Mouse (Mus musculus) E14TG2a.4 (cell line): ENCODE measurements at regions not wholly inside any gene's neighbourhood (a gene's known extent, or its start where the extent isn't known, plus 50 kb on each side); places are given as distances from the start of the nearest gene placed in this dataset.

ENCODE experiments used
- H3K27me3 ChIP-seq: 2 replicates; pipeline ENCODE4 v1.6.1; 2014; ENCODE audit warnings: low read length, control low read depth; ENCODE audit not compliant: insufficient read depth
- H3K36me3 ChIP-seq: 2 replicates; pipeline ENCODE4 v1.6.1; 2014; ENCODE audit warnings: low read length, control low read depth; ENCODE audit not compliant: insufficient read depth
- H3K4me1 ChIP-seq: replicated peaks from 2 replicates; pipeline ENCODE4 v1.6.1; 2014; ENCODE audit warnings: low read depth, low read length, control low read depth
- H3K4me3 ChIP-seq: replicated peaks from 2 replicates; pipeline ENCODE4 v1.5.1; 2014; ENCODE audit warnings: mild to moderate bottlenecking, low read length
- H3K9me3 ChIP-seq: 2 replicates; pipeline ENCODE4 v1.6.1; 2014; ENCODE audit warnings: low read length, control low read depth
- CTCF ChIP-seq: conservative IDR thresholded peaks from 2 replicates; pipeline ENCODE4 v1.5.1; 2014; ENCODE audit warnings: low read length
- NANOG ChIP-seq: IDR thresholded peaks from 2 replicates; pipeline ENCODE4 v1.6.1; 2014; ENCODE audit warnings: borderline replicate concordance, low read length, mixed read lengths
- POU5F1 ChIP-seq: IDR thresholded peaks from 2 replicates; pipeline ENCODE4 v1.6.1; 2014; ENCODE audit warnings: low read length, borderline replicate concordance

DNA sequence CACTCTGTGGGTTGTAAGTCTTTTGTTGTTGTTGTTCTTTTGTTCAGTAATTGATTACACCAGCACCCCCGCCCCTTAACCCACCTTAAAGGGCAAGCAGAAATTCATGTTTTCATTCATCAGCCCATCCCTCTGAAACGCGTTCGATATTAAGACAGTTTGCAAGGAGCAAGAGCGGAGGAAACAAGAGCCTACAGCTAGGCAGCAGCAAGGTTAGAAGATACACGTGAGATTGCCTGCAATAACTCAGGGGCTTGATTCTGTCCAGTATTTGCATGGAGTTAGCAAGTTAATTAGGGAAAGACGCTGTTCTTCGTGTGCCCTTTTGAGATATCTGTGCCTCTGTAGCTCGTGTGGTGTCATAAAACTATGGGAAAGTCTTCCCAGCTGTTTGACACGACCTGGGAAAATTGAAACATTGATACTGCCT, 202.0 kb downstream of the Gm11146 start:
- Histone ChIP-seq H3K9me3 (no peaks in the 10 kb centered on the region), H3K36me3 (no peaks in the 10 kb centered on the region), H3K27me3 (no peaks in the 10 kb centered on the region), H3K4me3 (no peak overlapping the region; the same call in 1 of the 2 replicates), H3K4me1 (peaks cover 44% of the 10 kb centered on the region)
- no peak for TF ChIP-seq POU5F1
- TF ChIP-seq CTCF, result no peak
- no peak for TF ChIP-seq NANOG

DNA sequence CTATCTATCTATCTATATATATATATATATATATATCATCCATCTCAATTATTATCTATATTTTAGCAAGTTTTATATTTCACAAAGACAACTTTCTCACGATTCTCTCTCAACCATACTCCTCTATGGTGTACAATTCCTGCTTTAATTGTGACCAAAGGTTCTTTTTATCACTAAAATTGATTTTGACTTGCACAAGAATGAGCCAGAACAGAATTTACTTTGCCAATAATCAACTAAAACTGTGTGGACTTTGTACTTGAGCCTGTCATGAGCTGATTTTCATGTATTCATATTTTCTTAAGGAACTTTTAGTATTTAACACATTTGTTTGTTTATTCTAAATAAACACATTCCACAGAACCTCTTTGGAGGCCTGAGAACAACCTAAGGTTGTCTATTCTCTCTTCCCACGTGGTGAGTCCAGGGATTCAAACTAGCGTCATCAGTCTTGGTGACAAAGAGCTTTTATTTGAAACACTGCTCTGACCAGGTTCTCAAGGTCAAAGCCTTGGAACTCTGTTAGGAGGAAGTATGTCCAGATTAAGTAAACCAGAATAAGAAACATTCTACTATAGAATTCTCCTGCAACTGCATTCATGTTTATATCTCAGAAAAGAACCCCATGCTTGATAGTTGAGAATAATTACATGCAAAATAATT, 207.7 kb downstream of the Gm11146 start:
- Histone ChIP-seq H3K9me3 (no peaks in the 10 kb centered on the region), H3K4me1 (peaks cover 7% of the 10 kb centered on the region), H3K4me3 (no peak overlapping the region), H3K27me3 (no peaks in the 10 kb centered on the region), H3K36me3 (no peaks in the 10 kb centered on the region)
- TF ChIP-seq CTCF, result no peak
- TF ChIP-seq NANOG, result no peak
- TF ChIP-seq POU5F1, result no peak

DNA sequence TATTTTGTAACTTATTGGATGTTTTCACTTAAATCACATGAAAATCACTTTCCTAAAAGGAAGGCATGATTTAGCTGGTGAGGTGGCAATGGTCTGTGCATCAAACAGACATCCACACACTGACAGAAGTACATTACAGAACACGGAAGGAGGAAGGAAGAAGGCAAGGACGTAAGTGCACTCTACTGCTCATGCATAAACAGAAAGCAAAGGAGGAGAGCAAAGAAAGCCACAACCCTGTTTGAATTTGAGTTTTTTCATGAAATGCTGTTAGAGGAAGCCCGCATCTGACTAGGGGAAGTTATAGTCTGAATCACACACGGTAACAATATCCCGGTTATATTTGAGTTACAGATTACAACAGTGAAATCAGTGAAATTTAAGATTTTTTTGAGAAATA, 208.4 kb downstream of the Gm11146 start:
- TF ChIP-seq POU5F1, result no peak
- no peak for TF ChIP-seq CTCF
- Histone ChIP-seq H3K4me3 (no peak overlapping the region), H3K4me1 (no peaks in the 10 kb centered on the region), H3K27me3 (no peaks in the 10 kb centered on the region), H3K36me3 (no peaks in the 10 kb centered on the region), H3K9me3 (no peaks in the 10 kb centered on the region)

DNA sequence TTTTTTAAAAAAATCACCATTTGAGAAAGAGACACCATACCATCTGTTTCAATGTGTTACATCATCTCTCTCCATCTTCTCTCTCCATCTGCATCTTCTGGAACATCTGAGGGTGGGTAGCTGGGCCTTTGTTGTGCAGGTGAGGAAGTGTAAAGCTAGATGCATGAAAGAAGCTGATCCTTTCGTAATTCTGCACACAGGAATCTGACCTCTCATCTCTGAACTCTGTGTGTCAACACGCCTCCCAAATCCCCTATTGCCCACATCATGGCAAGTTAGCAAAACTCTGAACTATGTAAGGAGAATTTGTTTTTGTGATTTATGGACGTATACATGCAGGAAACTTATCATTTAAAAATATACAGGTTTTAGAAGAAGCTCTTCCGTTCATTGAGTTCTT, 209.7 kb downstream of the Gm11146 start:
- no peaks in the 10 kb centered on the region for H3K27me3 ChIP-seq
- no peak overlapping the region for H3K4me3 ChIP-seq
- no peaks in the 10 kb centered on the region for H3K4me1 ChIP-seq
- no peak for TF ChIP-seq POU5F1
- H3K9me3 ChIP-seq, result no peaks in the 10 kb centered on the region
- no peaks in the 10 kb centered on the region for H3K36me3 ChIP-seq

DNA sequence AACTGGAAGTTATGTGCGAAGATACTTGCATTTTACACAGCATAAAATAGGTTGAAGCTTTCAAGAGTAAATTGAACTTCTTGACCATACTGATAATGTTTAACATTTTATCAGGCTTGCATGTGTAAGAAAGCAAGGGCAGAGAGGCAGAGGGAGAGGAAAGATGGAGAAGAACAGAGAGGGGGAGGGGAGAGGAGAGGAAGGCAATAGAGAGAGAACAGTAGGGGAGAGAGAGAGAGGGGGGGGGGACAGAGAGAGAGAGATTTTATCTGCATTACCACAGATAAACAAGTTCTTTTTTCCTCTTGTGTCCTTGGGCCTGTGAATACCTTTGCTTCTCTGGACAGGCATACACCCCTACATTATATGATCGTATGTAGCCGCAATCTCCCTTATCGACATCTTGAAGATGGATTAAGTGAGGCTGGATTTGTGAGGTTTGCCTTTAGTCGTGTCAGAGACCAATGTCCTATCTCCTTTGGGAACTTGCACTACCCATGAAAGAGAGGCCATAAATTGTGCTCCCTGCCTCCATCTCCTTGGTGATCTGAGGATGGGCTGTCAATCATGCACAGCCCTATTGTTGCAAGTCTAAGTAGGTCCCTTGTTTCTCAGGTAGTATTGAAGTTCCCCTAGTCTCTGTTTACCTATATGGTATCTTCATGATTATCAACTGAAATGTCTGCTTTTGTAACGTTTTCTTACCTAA, 217.7 kb downstream of the Gm11146 start:
- no peak for TF ChIP-seq NANOG
- no peak for TF ChIP-seq CTCF
- TF ChIP-seq POU5F1, result no peak
- H3K9me3 ChIP-seq, result no peaks in the 10 kb centered on the region
- H3K4me3 ChIP-seq, result no peak overlapping the region
- no peaks in the 10 kb centered on the region for H3K36me3 ChIP-seq
- no peaks in the 10 kb centered on the region for H3K27me3 ChIP-seq
- H3K4me1 ChIP-seq, result no peaks in the 10 kb centered on the region

DNA sequence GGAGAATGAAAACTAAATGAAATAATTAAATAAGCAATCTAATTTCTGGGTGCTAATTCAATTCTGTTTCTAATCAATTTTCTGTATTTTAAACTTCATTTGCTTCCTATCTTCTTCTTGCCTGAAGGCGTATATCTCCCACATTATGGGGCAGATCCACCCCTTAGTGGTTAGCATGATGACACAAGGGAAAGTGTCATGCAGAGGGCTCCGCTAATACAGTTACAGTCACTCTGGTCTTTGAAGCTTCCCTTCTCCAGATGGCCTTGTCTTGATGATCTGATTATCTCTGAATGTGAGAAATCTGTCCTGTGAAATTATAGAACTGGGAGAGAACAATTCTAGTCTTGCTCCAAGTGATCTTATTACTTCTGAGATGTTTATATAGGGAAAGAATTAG, 219.1 kb downstream of the Gm11146 start:
- no peak overlapping the region for H3K4me3 ChIP-seq
- no peak for TF ChIP-seq POU5F1
- no peak for TF ChIP-seq NANOG
- no peak for TF ChIP-seq CTCF
- no peaks in the 10 kb centered on the region for H3K27me3 ChIP-seq
- no peaks in the 10 kb centered on the region for H3K9me3 ChIP-seq
- H3K36me3 ChIP-seq, result no peaks in the 10 kb centered on the region
- H3K4me1 ChIP-seq, result no peaks in the 10 kb centered on the region

DNA sequence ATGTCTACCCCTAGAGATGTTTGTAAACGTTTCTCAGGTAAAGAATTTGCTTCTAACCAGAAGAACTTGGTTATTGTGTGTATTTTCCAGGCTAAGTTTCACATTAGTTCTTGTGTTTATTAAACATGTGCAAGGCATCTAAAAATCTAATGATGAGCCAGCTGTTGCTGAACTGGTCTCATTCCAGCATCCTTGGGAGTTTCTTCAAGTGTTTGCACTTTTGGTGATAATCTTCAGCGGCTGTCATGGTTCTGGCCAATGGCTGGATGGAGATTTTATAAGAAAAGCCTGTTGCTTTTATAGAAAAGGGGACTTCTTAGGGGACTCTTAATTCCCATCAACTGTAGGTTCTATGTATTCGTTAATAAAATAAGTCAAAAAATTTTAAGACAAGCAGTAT, 229.1 kb downstream of the Gm11146 start:
- no peaks in the 10 kb centered on the region; the same call in 1 of the 2 replicates for H3K4me1 ChIP-seq
- TF ChIP-seq NANOG, result no peak
- no peak for TF ChIP-seq POU5F1
- TF ChIP-seq CTCF, result no peak
- no peak overlapping the region for H3K4me3 ChIP-seq
- no peaks in the 10 kb centered on the region for H3K36me3 ChIP-seq
- no peaks in the 10 kb centered on the region for H3K9me3 ChIP-seq
- H3K27me3 ChIP-seq, result no peaks in the 10 kb centered on the region

DNA sequence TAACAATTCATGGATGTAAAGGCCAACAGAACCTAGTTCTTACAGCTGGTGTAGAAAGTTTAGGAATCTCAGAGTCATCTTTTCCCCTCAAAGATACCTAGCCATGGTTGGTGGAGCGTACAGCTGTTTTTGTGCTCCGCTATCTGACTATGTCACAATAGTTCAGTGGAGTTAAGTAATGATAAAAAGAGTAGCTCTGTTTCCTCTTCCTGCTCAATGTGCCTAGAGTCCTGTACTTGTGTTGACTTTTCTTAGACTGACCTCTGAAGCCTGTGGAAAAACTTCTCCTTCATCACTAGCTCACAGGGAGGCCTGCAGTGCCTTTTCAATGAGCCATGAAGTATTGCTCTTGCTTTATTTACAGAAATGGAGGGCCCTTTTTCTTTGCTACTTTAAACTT, 232.1 kb downstream of the Gm11146 start:
- H3K27me3 ChIP-seq, result no peaks in the 10 kb centered on the region
- TF ChIP-seq POU5F1 (no peak), CTCF (no peak), NANOG (no peak)
- no peaks in the 10 kb centered on the region for H3K36me3 ChIP-seq
- no peak overlapping the region for H3K4me3 ChIP-seq
- H3K4me1 ChIP-seq, result no peaks in the 10 kb centered on the region; the same call in 1 of the 2 replicates
- no peaks in the 10 kb centered on the region for H3K9me3 ChIP-seq
